Mouse (Mus musculus) liver, adult 2 months (tissue): ENCODE data around the gene Bglap3. TPM values are rescaled to one million over a fixed set of nuclear protein-coding genes. Genes with fewer than 3 reads are reported as not detected.

ENCODE experiments used
- DNase-seq: peaks from one replicate; pipeline ENCODE4 v3.0.0-alpha.2; 2011; ENCODE audit warnings: low read depth, low spot score; ENCODE audit errors: extremely low read depth
- H3K27ac ChIP-seq: fragments of 200-500 bp; replicated peaks from 2 replicates; pipeline ENCODE4 v1.5.1; 2012; ENCODE audit warnings: low read depth, mild to moderate bottlenecking, control low read depth, inconsistent platforms, low read length; ENCODE audit not compliant: insufficient read depth
- H3K27me3 ChIP-seq: fragments of 200-500 bp; 2 replicates; pipeline ENCODE4 v1.6.1; 2012; ENCODE audit warnings: mild to moderate bottlenecking, moderate library complexity, low read length, inconsistent platforms; ENCODE audit not compliant: control insufficient read depth, insufficient read depth
- H3K36me3 ChIP-seq: fragments of 200-500 bp; 2 replicates; pipeline ENCODE4 v1.6.1; 2012; ENCODE audit warnings: low read length, inconsistent platforms; ENCODE audit not compliant: control insufficient read depth, insufficient read depth
- H3K4me1 ChIP-seq: fragments of 200-500 bp; 2 replicates; pipeline ENCODE4 v1.6.1; 2011; ENCODE audit warnings: low read length; ENCODE audit not compliant: control insufficient read depth, insufficient read depth
- H3K4me3 ChIP-seq: fragments of 200-500 bp; 2 replicates; pipeline ENCODE4 v1.5.1; 2011; ENCODE audit warnings: low read depth, mild to moderate bottlenecking, control low read depth, low read length, moderate library complexity; ENCODE audit not compliant: insufficient read depth
- H3K79me2 ChIP-seq: fragments of 200-500 bp; 2 replicates; pipeline ENCODE4 v1.6.1; 2012; ENCODE audit warnings: inconsistent platforms, mild to moderate bottlenecking, low read length, moderate library complexity; ENCODE audit not compliant: control insufficient read depth, insufficient read depth
- H3K9ac ChIP-seq: fragments of 200-500 bp; 2 replicates; pipeline ENCODE4 v1.6.1; 2012; ENCODE audit warnings: low read depth, mild to moderate bottlenecking, control low read depth, inconsistent platforms, low read length
- CTCF ChIP-seq: fragments of 200-500 bp; IDR thresholded peaks from 2 replicates; pipeline ENCODE4 v1.5.1; 2011; ENCODE audit warnings: low read depth, low read length, control low read depth
- POLR2A ChIP-seq: fragments of 200-500 bp; IDR thresholded peaks from 2 replicates; pipeline ENCODE4 v1.6.1; 2011; ENCODE audit warnings: low read length, control low read depth; ENCODE audit not compliant: insufficient read depth; ENCODE audit errors: extremely low read depth
- WGBS: fragments of 180-500 bp; shearing (Covaris S2); methylation state at CpG from one replicate; pipeline ENCODE4 v1.1.7; 2018; 5-methylcytosine and 5-hydroxymethylcytosine counted together
- polyA plus RNA-seq: library from polyadenylated mRNA; depleted of rRNA; stranded (reverse); fragments of >200 nt; gene quantifications from 2 replicates; pipeline ENCODE4 v1.2.3, GENCODE M21; 2012; rRNA removed
- total RNA-seq: library from RNA; depleted of rRNA; stranded (reverse); fragments of >200 nt; gene quantifications from 2 replicates; pipeline ENCODE4 v1.2.3, GENCODE M21; 2014; rRNA removed

Gene Bglap3
- total and polyA plus RNA-seq, 2 experiments: 0.74 to 2.0 TPM

DNA sequence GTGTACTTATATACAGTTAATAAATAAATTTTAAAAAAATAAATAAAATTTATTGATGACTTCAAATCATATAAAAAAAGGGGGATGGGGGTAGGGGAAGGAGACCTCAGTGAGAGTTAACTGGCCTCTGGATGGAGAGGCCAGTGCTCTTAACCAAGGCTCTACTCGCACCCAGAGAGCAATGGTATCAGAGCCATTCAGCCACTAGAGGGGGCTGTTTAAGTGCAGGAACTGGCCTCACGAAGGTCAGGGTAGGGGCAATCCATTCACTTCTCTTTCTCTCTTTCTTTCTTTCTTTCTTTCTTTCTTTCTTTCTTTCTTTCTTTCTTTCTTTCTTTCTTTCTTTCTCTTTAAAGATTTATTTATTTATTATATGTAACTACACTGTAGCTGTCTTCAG, 41.3 kb downstream of the Bglap3 start:
- Histone ChIP-seq H3K27ac (no peak overlapping the region), H3K79me2 (0 out of 2 replicates have a peak, but pooled peaks cover 2% of the 10 kb centered on the region), H3K27me3 (no peaks in the 10 kb centered on the region), H3K36me3 (0 out of 2 replicates have a peak, but pooled peaks cover 2% of the 10 kb centered on the region), H3K9ac (no peak overlapping the region), H3K4me3 (no peak overlapping the region), H3K4me1 (peaks cover 3% of the 10 kb centered on the region; the same call in 1 of the 2 replicates)
- DNase-seq: peak; percentile 39
- TF ChIP-seq POLR2A: no peak
- peak; percentile 78 for TF ChIP-seq CTCF
- WGBS: 16% methylated on average over 2 of the region's 2 CpGs

DNA sequence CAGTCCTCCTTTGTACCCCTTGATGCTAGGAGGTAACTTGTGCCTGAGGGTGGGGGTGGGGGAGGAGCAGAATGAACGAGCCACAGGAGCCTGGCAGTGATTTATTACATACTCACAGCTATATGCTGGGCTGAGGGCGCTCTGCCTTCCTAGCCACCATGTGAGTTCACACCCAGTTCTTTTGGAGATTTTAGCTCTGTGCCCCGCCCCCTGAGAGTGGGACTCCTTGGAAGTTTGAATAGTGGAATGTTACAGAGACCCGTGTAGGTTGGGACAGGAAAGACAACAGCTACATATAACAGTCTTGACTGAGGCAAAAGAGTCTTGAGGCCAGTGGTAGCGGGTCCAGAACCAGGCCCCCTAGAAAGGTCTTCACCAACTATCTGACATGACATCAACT, 43.6 kb downstream of the Bglap3 start:
- Histone ChIP-seq H3K79me2 (peaks cover 13% of the 10 kb centered on the region; the same call in 1 of the 2 replicates), H3K27me3 (no peaks in the 10 kb centered on the region), H3K27ac (no peak overlapping the region), H3K4me1 (peaks cover 8% of the 10 kb centered on the region), H3K36me3 (0 out of 2 replicates have a peak, but pooled peaks cover 2% of the 10 kb centered on the region), H3K4me3 (no peak overlapping the region), H3K9ac (no peak overlapping the region)
- TF ChIP-seq POLR2A (no peak), CTCF (no peak)
- DNase-seq: no peak
- 85% methylated on average over 5 of the region's 5 CpGs for WGBS

DNA sequence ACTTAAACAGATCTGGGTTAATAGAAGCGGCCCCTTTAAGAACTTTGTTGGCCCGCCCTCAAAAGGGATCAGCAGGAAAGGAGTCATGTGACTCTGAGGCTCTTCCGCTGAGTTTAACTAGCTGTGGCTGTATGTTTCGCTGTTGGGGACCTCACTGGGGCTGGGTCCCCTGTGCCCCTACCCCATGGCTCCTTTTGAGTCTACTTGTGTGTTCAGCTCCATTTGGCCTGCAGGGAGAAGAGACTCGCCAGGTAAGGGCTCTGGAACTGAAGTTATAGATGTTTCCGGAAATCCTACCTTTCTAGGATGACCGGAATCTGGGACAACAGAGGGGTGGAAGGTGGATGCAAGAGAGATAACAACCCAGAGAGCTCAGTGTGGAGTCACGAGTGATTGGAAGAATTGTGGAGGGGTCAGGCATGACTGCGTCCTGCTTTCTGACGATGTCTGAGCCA, 47.6 kb downstream of the Bglap3 start, which contains the start of gene Glmp:
TSS of gene Glmp (plus strand) at position 73 of the 455 bp plus-strand sequence.
- TF ChIP-seq POLR2A (0 out of 2 replicates have a peak, but pooled peaks have one; percentile 46), CTCF (no peak)
- Histone ChIP-seq H3K36me3 (peaks cover 24% of the 10 kb centered on the region), H3K4me1 (peaks cover 8% of the 10 kb centered on the region), H3K79me2 (peaks cover 13% of the 10 kb centered on the region; the same call in 1 of the 2 replicates), H3K27me3 (no peaks in the 10 kb centered on the region), H3K9ac (peak within 1 kb of the TSS; percentile 91), H3K27ac (peak within 1 kb of the TSS; percentile 72), H3K4me3 (peak within 1 kb of the TSS; percentile 63)
- under 1% methylated on average over 10 of the region's 10 CpGs for WGBS
- DNase-seq: peak; percentile 80

Other genes with a start within 250 kb of the Bglap3 start
- 3.7 and 6.2 TPM in 2 replicates for gene Mef2d, start 230.4 kb downstream of the Bglap3 start, total RNA-seq
- 17.7 and 22.2 TPM in 2 replicates for gene Mef2d, start 230.4 kb downstream of the Bglap3 start, polyA plus RNA-seq
- 11.9 and 24.6 TPM in 2 replicates for gene Rhbg, start 118.0 kb downstream of the Bglap3 start, total RNA-seq
- 30.5 and 50.3 TPM in 2 replicates for gene Rhbg, start 118.0 kb downstream of the Bglap3 start, polyA plus RNA-seq
- not detected in 2 replicates for gene Gm38392, start 85.5 kb downstream of the Bglap3 start, total RNA-seq
- not detected in 2 replicates for gene Gm38392, start 85.5 kb downstream of the Bglap3 start, polyA plus RNA-seq
- gene Tsacc, start 75.7 kb downstream of the Bglap3 start, total RNA-seq: 4.3 and 6.0 TPM in 2 replicates
- gene Tsacc, start 75.7 kb downstream of the Bglap3 start, polyA plus RNA-seq: 3.4 and 3.6 TPM in 2 replicates
- gene Cct3, start 75.6 kb downstream of the Bglap3 start, total RNA-seq: 104 and 130 TPM in 2 replicates
- 78.2 and 79.7 TPM in 2 replicates for gene Cct3, start 75.6 kb downstream of the Bglap3 start, polyA plus RNA-seq
- 17.8 and 26.6 TPM in 2 replicates for gene Glmp, start 47.7 kb downstream of the Bglap3 start, total RNA-seq
- 136 and 154 TPM in 2 replicates for gene Glmp, start 47.7 kb downstream of the Bglap3 start, polyA plus RNA-seq
- 1.1 and 1.7 TPM in 2 replicates for gene Tmem79, start 36.6 kb downstream of the Bglap3 start, total RNA-seq
- gene Tmem79, start 36.6 kb downstream of the Bglap3 start, polyA plus RNA-seq: 2.5 and 2.9 TPM in 2 replicates
- gene Smg5, start 36.5 kb downstream of the Bglap3 start, total RNA-seq: 14.1 and 16.6 TPM in 2 replicates
- 22.6 and 36.6 TPM in 2 replicates for gene Smg5, start 36.5 kb downstream of the Bglap3 start, polyA plus RNA-seq
- gene Paqr6, start 8.2 kb downstream of the Bglap3 start, total RNA-seq: not detected in 2 replicates
- 0.56 and 0.66 TPM in 2 replicates for gene Paqr6, start 8.2 kb downstream of the Bglap3 start, polyA plus RNA-seq
- not detected in 2 replicates for gene Bglap2, start 6.0 kb upstream of the Bglap3 start, total RNA-seq
- gene Bglap2, start 6.0 kb upstream of the Bglap3 start, polyA plus RNA-seq: not detected in 2 replicates
- not detected in 2 replicates for gene Bglap, start 11.7 kb upstream of the Bglap3 start, total RNA-seq
- gene Bglap, start 11.7 kb upstream of the Bglap3 start, polyA plus RNA-seq: not detected in 2 replicates
- 12.9 and 16.5 TPM in 2 replicates for gene Pmf1, start 37.6 kb upstream of the Bglap3 start, total RNA-seq
- gene Pmf1, start 37.6 kb upstream of the Bglap3 start, polyA plus RNA-seq: 59.0 and 68.1 TPM in 2 replicates
- gene Slc25a44, start 52.4 kb upstream of the Bglap3 start, total RNA-seq: 26.1 and 28.1 TPM in 2 replicates
- 57.0 and 60.9 TPM in 2 replicates for gene Slc25a44, start 52.4 kb upstream of the Bglap3 start, polyA plus RNA-seq
- 23.4 and 37.9 TPM in 2 replicates for gene Sema4a, start 88.4 kb upstream of the Bglap3 start, total RNA-seq
- gene Sema4a, start 88.4 kb upstream of the Bglap3 start, polyA plus RNA-seq: 109 and 117 TPM in 2 replicates
- 28.2 and 38.5 TPM in 2 replicates for gene Lmna, start 137.2 kb upstream of the Bglap3 start, total RNA-seq
- gene Lmna, start 137.2 kb upstream of the Bglap3 start, polyA plus RNA-seq: 41.0 and 44.7 TPM in 2 replicates
- under 0.01 TPM in 2 replicates for gene Mex3a, start 159.7 kb upstream of the Bglap3 start, total RNA-seq
- 0.02 and 0.04 TPM in 2 replicates for gene Mex3a, start 159.7 kb upstream of the Bglap3 start, polyA plus RNA-seq
- gene Rab25, start 175.6 kb upstream of the Bglap3 start, total RNA-seq: 0.18 and 0.20 TPM in 2 replicates
- gene Rab25, start 175.6 kb upstream of the Bglap3 start, polyA plus RNA-seq: 0.32 and 0.46 TPM in 2 replicates
- 104 and 125 TPM in 2 replicates for gene Lamtor2, start 180.3 kb upstream of the Bglap3 start, total RNA-seq
- 201 and 204 TPM in 2 replicates for gene Lamtor2, start 180.3 kb upstream of the Bglap3 start, polyA plus RNA-seq
- gene Ubqln4, start 181.0 kb upstream of the Bglap3 start, total RNA-seq: 8.3 and 14.2 TPM in 2 replicates
- 41.1 and 42.8 TPM in 2 replicates for gene Ubqln4, start 181.0 kb upstream of the Bglap3 start, polyA plus RNA-seq
- 90.0 and 110 TPM in 2 replicates for gene Ssr2, start 203.1 kb upstream of the Bglap3 start, total RNA-seq
- gene Ssr2, start 203.1 kb upstream of the Bglap3 start, polyA plus RNA-seq: 155 and 176 TPM in 2 replicates
- 2.7 and 3.6 TPM in 2 replicates for gene Arhgef2, start 233.2 kb upstream of the Bglap3 start, total RNA-seq
- gene Arhgef2, start 233.2 kb upstream of the Bglap3 start, polyA plus RNA-seq: 3.6 and 4.9 TPM in 2 replicates